Mouse (Mus musculus) layer of hippocampus, postnatal 25 days (tissue): ENCODE measurements at regions not wholly inside any gene's neighbourhood (a gene's known extent, or its start where the extent isn't known, plus 50 kb on each side); places are given as distances from the start of the nearest gene placed in this dataset.

Experiments used
- DNase-seq, 2 experiments: peaks; one replicate each; pipeline ENCODE4 v3.0.0; 2022; ENCODE audit warnings: mixed read lengths in 2 of 2, low spot score in 1 of 2; ENCODE audit errors: extremely low spot score in 1 of 2

GRCm38 (mm10) chr4:12770131-12770780, 598.4 kb upstream of the Fam92a start:
- DNase-seq, result no peak

GRCm38 (mm10) chr4:12769092-12769491, 597.3 kb upstream of the Fam92a start:
- no peak for DNase-seq

GRCm38 (mm10) chr4:12766763-12767162, 594.9 kb upstream of the Fam92a start:
- DNase-seq, result no peak

GRCm38 (mm10) chr4:12750817-12751216, 579.0 kb upstream of the Fam92a start:
- no peak for DNase-seq

- DNase-seq, result no peak
Observed at GRCm38 (mm10) chr4:12749874-12750273, 578.1 kb upstream of the Fam92a start.

- DNase-seq, result no peak
Observed at GRCm38 (mm10) chr4:12743714-12744327, 572.0 kb upstream of the Fam92a start.

GRCm38 (mm10) chr4:12736411-12736810, 564.6 kb upstream of the Fam92a start:
- DNase-seq, result no peak

GRCm38 (mm10) chr4:12700189-12700588, 528.4 kb upstream of the Fam92a start:
- DNase-seq, result no peak

- DNase-seq, result no peak
Observed at GRCm38 (mm10) chr4:12677814-12678213, 506.0 kb upstream of the Fam92a start.

GRCm38 (mm10) chr4:12671399-12671798, 499.6 kb upstream of the Fam92a start:
- no peak for DNase-seq

- no peak for DNase-seq
Observed at GRCm38 (mm10) chr4:12663176-12663575, 491.4 kb upstream of the Fam92a start.

- no peak for DNase-seq
Observed at GRCm38 (mm10) chr4:12662683-12663082, 490.9 kb upstream of the Fam92a start.

GRCm38 (mm10) chr4:12659084-12659483, 487.3 kb upstream of the Fam92a start:
- no peak for DNase-seq

GRCm38 (mm10) chr4:12658594-12658993, 486.8 kb upstream of the Fam92a start:
- no peak for DNase-seq

GRCm38 (mm10) chr4:12657820-12658219, 486.0 kb upstream of the Fam92a start:
- no peak for DNase-seq

- DNase-seq, result no peak
Observed at GRCm38 (mm10) chr4:12656924-12657603, 485.2 kb upstream of the Fam92a start.

- DNase-seq, result no peak
Observed at GRCm38 (mm10) chr4:12655457-12656228, 483.8 kb upstream of the Fam92a start.

- no peak for DNase-seq
Observed at GRCm38 (mm10) chr4:12654568-12655456, 483.0 kb upstream of the Fam92a start.

GRCm38 (mm10) chr4:12647732-12648131, 475.9 kb upstream of the Fam92a start:
- DNase-seq, result no peak

- no peak for DNase-seq
Observed at GRCm38 (mm10) chr4:12642525-12642928, 470.7 kb upstream of the Fam92a start.
